Mouse (Mus musculus) adipocyte (in vitro differentiated cells): ENCODE data around the gene Bbs9.
"Not testable (repeated sequence)": the region's sequence is repeated elsewhere in the genome, so short reads cannot be mapped to it uniquely, and the experiment has no call there.

ENCODE experiments used
- DNase-seq: peaks from one replicate; pipeline ENCODE4 v3.0.0-alpha.2; 2016; ENCODE audit warnings: low spot score

Bbs9 gene

DNA sequence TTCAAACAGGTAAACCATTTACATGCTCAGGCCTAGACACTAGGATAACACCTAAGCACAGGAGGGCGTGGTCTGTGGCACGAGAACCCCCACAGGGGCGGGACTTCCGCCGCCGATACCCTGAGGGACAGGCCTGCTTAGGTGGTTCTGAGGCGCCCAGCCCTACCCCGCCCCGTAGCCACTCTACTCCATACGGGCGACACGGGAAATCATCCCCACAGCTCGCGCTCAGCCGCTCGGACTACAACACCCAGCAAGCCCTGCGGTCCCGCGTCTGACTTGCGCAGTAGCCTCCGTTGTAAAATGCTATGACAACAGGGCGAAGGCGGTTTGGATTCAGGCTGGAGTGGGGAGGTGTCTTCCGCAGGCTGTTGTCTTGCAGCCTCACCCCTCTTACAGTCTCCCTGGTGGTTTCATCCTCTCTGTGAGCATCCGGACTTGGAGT, at the start of gene Bbs9:
TSS of gene Bbs9 (plus strand) at position 292 of the 445 bp plus-strand sequence.
- peak; percentile 81 for DNase-seq

DNA sequence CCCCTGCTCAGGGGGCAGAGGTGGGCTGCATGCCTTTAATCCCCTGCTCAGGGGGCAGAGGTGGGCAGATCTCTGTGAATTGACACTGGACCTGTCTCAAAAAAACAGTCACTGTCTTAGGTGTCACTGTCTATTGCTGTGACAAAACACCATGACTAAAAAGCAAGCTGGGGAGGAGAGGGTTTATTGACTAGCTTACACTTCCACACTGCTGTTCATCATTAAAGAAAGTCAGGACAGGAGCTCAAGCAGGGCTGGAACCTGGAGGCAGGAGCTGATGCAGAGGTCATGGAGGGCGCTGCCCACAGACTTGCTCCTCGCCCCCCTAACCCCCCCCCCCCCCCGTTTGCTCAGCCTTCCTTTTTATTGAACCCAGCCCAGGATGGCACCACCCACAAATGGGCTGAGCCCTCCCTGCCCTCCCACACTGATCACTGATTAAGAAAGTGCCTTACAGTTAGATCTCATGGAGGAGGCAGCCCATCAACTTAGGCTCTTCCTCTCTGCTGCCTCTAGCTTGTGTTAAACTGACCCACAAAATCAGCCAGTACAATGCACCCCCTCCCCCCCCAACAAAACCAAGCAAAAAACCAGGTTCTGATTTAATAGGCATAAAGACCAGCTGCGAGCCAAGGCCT, 47.4 kb upstream of the Bbs9 start:
- no peak for DNase-seq

DNA sequence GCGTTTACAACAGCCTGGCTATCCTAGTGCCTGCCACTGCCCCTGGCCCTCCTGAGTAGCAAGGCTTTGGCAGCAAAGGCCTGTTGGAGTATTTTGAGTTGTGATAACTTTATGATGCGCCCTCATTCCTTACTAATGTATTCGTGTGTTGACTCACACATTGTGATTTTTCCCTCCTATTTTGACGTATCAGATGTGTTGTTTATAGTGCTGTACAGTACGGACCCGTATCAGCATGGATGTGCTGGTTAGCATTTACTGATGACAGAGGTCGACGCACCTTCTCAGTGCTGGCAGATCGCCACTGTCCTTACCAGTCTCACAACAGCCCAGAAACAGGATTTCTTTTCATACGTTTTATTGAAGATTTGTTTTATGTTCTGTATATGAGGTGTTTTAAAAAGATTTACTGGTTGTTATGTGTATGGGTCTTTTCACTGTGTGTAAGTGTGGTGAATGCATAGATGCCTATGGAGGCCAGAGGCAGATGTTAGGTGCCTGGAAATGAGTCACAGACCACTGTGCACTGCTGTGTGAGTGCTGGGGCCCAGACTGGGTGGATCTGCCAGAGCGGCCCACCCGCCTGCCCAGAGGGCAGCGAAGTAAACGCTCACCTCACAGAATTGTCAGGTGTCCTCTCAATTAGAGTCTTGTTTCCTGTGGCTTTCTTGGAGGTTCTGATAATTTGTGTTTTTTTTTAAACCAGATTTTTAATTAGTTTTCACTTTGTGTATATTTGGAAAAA, 46.7 kb upstream of the Bbs9 start:
- DNase-seq = no peak

DNA sequence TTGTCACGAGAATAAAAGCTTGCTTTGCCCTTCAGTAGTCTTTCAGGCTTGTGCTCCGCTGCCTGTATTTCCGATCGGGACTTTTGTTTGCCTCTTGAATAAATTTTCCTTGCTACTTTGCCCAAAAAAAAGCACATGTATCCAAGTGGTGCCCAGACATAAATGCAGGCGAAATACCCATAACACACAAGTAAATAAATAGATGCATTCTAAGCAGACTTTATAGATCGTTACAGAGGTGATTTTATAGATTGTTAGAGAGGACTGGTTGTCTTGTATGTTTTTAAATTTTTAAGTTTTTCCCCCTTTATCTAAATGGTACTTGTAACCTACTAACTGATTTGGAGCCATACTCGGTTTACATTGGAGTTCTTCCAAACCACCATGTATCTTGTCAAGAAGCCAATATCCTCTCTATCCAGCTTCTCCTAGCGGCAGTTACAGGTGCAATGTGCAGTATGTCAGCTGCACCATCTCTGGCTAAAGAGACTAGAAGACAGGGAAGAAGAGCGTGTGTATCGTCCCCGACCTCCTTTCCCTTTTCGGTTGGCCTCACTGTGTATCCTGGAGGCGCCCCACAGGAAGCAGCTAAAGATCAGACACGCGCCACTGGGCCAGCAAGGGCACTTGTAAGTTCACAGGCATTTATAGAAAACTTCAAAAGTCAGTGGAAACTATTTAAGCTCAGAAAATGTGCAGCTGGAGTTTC, 45.8 kb upstream of the Bbs9 start:
- peak; percentile 14 for DNase-seq

DNA sequence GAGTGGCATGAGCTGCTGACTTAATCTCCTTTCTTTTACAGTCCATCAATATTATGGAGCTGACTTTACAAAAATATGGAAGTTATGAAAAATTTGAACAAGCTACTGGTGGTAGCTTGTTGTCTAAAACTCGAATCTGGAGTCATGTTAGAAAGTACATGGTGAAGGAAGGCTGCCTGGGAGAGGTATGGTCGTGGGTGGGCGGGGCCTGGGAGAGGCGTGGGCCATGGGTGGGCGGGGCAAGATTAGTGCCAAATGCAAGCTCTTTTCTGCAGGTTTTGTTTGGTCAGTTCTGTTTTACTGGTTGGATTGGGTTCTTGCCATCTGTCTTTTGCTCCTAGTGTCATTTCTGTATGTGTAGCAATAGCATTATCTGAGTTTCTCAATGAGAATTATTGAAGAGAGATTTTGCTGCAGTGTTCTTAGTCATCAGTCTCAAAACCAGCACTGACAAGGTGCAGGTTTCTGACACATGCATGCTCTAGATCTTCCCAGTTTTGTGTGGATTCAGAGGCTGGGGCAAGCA, 45.1 kb upstream of the Bbs9 start:
- peak; percentile 31 for DNase-seq

DNA sequence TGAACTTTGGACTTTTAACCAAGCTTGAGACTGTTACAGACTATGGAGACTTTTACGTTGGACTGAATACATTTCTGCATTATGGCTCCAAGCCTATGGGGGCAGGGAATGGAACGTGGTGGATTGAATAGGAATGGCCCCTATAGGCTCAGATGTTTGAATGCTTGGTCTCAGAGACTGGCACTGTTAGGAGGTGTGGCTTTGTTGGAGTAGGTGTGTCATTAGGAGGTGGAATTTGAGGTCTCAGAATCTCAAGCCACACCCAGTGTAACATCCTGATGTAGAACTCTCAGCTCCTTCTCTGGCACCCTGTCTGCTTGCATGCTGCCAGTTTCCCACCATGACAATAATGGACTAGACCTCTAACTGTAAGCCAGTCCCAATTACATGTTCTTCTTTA, 42.3 kb upstream of the Bbs9 start:
- no peak for DNase-seq

DNA sequence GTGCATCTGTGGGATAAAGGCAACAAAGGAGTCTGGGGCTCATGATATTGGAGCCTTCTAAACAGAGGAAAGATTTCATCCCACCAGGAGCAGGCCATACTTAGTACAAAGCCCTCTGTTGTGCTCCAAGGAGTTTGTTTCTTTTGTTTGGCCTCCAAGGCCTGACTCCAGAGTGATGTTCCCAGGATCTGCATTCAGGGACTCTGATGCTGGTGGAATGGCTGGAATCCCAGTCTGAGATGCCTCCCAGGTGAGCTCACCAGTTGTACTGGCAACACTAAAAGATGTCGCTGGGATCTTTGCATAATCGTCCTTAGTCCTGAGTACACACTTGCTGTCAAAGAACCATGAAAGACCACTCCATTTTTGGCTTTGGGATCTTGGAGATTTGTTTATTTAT, 41.4 kb upstream of the Bbs9 start:
- no peak for DNase-seq

DNA sequence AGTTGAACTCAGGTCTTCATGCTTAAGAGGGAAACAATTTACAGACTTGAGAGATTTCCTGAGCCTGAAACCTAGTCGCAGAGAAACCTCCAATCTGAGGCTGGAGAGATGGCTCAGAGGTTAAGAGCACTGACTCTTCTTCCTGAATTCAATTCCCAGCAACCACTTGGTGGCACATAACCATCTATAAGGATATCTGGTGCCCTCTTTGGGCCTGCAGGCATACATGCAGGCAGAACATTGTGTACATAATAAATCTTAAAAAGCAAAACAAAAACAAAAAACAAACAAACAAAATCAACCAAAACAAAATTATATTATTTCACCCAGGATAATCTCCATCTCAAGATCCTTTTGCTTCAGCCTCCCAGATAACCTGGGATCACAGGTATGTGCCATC, 36.7 kb upstream of the Bbs9 start:
- DNase-seq = no peak

DNA sequence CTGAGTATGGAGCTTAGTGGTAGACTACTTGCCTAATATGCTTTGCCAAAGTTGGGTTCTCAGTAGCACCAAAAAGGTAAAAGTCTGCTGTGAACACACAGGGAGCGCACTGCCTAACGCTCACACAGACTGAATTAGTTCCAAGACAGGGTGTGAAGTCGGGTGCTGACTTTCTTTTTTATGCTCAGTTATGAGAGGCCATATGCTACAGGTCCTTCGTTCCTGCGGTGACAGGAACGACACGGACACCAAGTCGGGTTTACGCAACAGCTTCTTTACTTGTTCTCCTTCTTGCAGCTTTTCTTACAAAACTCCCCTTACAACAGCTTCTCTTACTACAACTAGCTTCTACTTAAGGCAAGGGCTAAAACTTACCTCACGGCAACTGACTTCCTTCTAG, 32.4 kb upstream of the Bbs9 start:
- no peak for DNase-seq

DNA sequence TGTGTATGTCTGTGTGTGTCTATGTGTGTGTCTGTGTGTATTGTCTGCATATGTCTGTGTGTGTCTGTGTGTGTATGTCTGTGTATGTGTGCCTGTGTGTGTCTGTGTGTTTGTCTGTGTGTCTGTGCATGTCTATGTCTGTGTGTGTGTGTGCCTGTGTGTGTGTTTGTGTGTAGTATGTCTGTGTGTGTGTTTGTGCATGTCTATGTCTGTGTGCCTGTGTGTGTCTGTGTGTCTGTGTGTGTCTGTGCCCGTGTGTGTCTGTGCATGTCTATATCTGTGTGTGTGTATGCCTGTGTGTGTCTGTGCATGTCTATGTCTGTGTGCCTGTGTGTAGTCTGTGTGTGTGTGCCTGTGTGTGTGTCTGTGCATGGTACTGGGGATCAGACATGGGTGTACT, 30.4 kb upstream of the Bbs9 start:
- no peak for DNase-seq

DNA sequence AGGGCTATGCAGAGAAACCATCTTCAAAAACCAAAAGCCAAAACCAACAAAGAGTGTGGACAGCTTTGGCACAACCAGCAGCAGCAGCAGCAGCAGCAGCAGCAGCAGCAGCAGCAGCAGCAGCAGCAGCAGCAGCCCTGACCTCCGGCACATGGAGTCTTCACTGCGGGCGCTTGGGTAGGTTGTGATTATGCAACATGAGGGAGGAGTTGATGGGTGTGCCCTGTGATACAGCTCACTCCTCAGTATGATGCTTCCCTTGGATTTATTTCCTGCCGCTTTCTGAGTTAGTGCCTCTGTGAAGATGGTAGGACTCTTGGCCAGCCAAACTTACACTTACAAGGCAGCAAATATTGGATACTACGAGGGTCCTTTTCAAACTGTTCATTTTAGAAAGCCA, 28.3 kb upstream of the Bbs9 start:
- no peak for DNase-seq

DNA sequence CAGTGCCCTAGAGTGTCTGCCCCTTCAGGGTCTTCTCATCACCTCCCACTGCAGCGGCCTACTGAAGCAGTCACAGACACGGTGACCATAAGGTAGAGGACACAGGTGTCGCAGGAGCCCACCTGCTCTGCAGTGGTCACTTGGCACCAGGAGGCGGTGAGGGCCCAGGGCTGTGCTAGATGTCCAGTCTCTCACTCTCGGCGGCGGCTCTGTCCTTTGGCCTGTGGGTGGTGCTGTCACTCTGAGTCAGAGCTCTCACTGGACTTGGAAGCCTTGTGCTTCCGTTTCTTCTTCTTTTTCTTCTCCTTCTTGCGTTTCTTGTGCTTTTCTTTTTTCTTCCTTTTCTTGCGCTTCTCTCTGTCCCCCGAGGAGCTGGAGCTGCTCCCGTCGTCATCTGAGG, 27.1 kb upstream of the Bbs9 start:
- DNase-seq = no peak

DNA sequence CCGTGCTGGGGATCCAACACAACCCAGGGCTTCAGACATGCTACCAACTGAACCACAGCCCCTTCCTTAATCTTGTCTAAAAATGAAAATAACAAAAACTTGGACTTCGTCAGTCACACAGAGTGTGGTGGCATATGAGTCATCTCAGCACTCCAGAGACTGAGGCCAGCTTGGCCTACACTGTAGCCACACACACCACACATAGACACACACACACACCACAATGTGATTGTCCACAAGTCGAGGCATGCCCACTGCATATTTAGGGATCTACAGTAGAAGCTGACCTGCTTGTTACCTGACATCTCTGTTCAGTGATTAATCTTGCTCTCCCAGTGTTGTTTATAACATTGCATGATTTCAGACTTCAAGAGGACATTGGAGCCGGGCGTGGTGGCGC, 26.3 kb upstream of the Bbs9 start:
- DNase-seq = no peak

DNA sequence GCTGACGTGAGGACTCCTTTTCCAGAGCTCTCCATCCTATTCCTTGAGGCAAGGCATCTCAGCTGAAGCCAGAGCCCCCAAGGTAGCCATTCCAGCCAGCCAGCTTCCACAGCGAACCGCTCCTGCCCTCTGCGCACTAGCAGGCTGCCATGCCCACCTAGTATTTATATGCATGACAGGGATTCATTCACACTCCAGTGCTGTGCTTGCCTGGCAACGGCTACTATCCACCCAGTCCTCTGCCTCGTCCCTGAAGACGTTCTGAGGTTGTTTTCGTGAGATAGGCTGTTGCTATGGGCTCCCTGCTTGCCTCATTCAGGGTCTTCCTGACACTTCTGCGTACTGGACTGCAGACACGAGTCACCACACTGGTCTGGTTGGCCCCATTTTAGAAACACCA, 22.8 kb upstream of the Bbs9 start:
- no peak for DNase-seq

DNA sequence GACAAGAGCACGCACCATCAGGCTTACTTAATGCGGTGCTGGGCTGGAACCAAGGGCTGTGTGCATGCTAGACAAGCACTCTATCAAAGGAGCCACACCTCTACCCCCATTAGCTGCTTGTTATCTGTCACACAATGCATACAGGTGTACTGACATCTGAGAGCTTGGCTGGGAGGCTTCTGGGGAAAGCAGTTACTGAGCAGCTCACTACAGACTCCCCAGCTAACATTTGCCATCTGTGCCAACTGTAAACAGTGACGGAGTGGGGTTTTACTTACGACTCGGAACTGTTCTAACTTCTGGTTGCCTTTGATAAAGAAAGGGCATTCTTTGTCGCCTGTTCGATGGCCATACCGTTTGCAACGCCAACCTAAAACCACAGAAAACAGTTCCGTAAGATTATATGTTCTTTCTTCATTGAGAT, 22.0 kb upstream of the Bbs9 start:
- DNase-seq = no peak

DNA sequence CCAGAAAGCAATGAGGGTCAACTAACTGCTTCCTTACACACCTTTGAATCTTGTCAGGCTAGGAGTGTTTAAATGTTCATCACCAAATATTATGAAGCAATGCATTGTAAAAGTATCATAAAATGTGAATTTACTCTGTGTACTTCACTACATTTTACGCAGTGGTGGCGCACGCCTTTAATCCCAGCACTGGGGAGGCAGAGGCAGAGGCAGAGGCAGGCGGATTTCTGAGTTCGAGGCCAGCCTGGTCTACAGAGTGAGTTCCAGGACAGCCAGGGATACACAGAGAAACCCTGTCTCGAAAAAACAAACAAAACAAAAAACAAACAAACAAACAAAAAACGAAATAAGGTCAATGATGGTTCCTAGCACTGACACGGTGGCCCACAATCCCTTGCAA, 21.5 kb upstream of the Bbs9 start, which contains the start of gene Gm17545:
TSS of gene Gm17545 (plus strand) at position 301 of the 400 bp plus-strand sequence.
- not testable (repeated sequence) for DNase-seq

DNA sequence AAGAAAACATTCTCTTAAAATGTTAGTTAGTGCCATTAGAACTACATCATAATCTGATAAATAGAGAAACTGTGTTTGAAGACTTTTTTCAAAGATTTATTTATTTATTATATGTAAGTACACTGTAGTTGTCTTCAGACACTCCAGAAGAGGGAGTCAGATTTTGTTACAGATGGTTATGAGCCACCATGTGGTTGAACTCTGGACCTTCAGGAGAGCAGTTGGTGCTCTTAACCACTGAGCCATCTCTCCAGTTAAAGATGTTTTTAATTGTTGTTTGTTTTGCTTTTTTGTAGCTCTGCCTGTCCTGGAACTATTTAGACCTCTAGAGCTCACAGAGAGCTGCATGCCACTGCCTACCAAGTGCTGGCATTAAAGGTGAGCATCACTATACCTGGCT, 20.5 kb upstream of the Bbs9 start:
- no peak for DNase-seq

DNA sequence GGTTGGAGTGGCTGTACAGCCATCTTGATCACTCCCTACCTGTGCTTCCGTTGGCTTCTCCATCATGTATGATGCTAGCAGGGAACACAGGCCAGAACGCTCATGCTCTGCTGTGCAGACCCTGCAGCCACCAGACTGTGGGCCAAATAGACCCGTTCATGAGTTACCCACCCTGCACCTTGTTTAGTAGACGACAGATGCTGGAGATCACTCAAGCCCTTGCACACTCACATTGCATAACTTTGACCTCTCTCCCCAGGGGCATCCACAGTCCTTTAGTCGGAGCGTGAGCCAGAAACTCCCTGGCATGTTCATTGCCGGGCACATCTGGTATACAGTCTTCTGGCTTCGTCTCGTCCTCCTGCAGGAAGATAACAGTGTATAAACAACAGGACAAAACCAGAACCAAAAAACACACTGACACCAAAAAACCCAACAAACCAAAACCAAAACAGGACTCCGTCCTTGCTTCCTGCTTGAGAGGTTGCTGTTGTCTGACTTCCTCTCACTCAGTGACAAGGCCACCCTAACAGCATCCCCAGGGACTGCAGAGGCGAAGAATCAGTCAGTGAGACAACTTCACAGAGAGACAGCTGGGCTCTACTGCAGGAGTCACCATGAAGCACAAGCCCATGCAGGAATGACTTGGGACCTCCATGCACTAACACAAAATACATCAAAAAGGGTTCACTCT, 18.2 kb upstream of the Bbs9 start:
- DNase-seq = peak; percentile 50

DNA sequence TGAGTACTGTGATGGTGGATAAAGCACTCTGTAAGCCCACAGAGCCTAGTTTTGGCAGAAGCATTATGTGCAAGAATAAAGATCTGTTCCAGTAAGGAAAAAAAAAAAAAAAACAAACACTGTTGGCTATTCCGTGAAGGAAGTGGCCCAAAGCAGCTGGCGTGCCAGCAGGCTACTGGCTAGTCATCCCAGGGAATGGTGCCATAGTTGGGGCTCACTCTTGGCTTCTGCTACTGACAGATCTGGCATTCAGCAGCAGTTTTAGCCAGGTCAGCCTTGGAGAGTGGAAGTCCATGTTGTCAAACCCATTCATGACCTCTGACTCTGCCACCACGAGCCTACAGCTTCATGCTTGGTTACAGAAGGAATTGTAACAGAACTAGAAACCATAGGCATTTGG, 13.6 kb upstream of the Bbs9 start:
- peak; percentile 94 for DNase-seq

DNA sequence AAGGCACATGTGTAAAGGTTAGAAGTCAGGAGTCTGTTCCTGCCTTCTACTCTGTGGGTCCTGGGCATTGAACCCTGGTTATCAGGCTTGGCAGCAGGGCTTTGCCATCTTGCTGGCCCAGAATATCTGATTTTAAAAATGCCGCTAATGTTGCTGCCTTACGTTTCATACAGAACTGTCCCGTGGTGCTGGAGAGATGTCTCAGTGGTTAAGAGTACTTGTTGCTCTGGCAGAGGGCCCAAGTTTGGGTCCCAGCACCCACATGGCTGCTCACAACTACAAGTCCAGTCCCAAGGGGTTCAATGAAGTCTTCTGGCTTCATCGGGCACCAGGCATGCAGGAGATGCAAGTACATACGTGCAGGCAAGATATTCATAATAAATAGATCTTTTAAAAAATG, 9.3 kb upstream of the Bbs9 start:
- no peak for DNase-seq

DNA sequence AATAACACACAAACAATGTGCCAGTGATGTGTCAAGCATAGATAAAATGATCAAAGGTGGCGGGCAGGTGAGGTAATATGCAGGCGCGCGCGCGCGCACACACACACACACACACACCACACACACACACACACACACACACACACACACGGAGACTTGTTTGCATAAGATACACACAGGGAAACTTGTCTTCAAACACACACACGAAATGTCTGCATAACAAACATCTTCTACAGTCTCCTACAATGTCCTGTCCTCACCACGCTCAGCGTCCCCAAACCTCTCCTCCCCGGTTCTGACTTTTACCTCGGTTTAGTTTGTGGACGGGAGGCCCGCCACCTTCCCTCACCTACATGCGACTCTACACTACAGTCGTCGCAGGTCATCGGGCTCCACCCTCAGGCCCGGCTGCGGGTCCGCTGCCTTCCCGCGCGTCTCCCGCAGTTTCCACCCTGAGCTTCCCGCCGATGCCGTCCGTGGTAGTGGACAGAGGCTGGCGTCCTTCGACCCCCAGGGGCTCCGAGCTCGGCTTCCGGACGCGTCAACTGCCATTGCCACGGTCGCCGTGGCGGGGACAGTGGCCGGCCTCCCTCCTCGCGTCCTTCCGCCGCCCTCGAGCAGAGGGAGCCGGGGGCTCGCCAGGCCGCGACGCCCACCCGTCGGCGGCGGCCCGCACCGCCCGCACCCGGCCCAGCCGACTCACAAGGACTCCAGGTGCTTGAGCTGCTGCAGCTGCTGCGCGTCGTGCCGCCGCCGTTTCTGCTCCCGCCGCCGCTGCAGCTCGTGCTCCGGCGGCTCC, 7.9 kb upstream of the Bbs9 start:
- DNase-seq = peak; percentile 35
